Mouse (Mus musculus) spleen, postnatal 14 days (tissue): Measurements from ENCODE around the gene Slc25a27.

Source experiments
- DNase-seq, 2 experiments: peaks; one replicate each; pipeline ENCODE4 v3.0.0; 2021 to 2022; ENCODE audit warnings: low spot score in 2 of 2

Gene Slc25a27

DNA sequence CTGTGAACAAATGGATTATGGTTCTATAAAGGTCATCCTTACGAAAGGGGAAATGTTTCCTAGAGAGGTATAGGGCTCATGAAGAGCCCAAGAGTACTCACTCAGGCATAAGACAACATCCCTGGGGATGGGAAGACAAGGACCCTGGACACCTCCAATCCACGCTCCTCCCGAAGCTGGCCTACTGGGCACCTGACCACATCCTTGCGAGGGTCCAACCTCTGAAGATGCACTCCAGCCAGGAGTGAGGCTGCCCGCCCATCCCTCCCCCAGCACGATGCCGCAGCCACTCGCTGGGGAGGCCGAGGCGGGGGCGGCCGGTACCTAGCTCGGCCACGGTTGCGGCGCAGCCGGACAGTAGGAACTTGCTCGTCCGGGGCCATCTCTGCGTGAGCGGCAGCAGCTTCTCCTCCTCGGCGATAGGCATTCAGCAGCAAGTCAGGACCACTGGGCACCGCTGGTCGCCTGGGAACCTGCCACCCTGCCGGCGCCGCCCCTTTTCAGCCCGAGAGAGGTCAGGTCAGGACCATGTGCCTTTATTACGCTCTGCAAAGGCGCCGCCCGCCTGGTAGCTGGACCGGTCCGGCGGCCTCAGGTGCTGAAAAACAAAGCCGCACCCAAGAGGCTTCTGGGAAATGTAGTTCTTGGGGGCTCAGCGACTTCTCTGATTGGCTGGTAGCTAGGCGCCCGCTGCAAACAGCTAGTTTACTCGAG is at the start of gene Slc25a27:
Gene Slc25a27, minus strand, starts transcription at position 639 of the 714 bp plus-strand sequence.
- peak; percentile 46 to 63 for DNase-seq

DNA sequence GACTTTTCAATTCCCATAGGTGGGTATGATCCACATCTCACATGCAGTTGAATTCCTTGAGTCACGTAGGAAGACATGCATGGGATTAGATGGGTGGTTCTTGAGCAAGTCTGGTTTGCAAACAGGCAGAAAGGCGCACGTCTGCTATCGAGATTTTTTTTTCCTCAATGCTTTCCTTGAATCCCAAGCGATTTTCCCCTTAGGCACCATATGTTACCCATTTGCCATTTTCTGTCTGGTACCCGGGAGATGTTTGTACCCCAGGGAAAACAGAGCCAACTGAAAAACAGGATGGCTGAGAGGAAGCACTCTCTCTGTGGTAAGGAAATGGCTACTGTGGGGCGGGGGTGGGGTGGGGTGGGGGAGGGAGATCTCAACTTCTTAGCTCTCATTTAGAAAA is 49.6 kb upstream of the Slc25a27 start:
- DNase-seq = no peak

DNA sequence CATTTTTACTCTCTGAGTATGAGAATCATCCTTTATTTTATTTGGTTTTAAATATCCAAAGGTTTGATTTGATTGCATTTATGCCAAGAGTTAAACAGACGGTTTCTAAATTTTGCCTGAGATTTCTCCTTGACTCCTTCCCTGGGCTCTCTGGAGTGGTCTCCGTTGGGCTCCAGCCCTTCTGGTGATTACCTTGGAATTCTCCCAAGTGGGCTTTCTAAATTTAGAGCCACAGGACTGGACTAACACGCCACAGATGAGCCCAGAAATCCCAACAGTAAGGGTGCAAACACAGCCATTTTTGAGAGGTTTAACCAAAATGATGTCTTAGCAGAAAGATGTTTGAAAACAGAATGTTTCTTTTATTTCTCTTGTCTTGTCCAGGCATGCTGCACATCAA is 47.2 kb upstream of the Slc25a27 start:
- no peak for DNase-seq

DNA sequence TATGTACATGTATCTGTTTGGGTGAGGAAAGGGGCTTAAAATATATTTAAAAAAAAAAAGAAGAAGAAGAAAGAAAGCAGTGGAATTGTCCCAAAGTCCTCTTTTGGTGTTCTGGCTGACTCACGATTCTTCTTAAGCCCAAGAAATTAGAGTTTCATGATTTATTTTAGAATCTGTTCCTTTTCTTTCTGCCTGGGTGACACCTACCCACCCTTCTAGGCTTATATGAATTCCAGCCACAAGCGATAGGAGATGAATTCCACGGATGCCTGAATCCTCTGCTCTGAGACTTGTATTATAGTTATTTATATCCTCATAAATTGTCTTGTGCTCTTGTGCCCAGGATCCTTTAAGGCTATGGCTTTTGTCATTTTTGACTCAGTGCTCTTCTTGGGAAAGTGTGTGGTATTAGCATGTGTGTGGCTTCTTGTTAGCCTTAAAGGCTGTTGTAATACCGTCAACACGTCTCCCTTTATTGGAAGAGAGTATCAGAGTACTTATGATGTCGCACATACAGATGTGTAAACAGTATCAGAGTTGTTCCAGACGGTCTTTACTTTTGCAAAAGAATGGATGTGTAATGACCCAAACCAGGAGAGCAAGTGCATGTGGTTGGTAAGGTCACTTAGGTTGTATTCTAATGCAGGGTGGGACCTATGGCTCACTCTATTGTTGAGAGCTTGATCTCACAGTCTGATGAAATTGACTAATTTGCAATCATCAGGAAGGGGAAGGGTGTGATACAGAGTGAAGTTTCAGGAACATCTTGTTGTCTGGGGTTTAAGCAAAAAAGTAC is 44.7 kb upstream of the Slc25a27 start:
- DNase-seq = no peak

DNA sequence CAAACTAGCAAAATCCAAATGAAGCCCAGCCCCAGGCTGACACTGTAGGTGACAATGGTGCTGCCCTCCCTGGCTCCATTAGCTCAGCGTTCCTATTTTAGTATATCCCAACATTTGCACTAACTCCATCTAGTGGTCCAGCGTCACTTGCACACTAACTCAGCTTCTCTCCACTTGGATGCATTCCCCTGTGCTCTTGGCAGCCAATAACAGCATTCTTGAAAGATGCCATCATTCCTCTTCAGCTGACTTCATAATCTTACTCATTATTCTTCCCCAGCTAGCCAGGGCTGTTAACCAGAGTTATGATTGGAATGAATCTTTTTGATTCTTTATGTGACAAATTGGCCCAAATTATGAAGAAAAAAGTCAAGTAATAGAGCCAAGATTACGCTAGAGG is 40.2 kb upstream of the Slc25a27 start:
- no peak for DNase-seq

DNA sequence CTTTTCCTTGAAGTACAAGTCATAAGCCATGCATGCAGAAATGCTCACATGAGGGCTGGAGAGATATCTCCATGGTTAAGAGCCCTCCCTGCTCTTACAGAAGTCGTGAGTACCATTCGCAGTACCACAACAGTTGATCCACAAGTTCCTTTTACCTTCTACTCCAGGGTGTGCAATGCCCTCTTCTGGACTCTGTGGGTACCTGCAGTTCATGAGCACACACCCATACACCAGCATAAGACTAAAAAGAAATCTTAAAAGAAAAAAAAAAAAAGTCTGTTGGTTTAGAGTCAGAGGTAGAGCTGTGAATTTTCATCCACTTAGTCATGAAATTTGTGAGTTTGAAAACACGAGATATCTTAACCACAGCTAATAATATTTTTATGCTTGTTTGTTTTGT is 39.7 kb upstream of the Slc25a27 start:
- DNase-seq = no peak

DNA sequence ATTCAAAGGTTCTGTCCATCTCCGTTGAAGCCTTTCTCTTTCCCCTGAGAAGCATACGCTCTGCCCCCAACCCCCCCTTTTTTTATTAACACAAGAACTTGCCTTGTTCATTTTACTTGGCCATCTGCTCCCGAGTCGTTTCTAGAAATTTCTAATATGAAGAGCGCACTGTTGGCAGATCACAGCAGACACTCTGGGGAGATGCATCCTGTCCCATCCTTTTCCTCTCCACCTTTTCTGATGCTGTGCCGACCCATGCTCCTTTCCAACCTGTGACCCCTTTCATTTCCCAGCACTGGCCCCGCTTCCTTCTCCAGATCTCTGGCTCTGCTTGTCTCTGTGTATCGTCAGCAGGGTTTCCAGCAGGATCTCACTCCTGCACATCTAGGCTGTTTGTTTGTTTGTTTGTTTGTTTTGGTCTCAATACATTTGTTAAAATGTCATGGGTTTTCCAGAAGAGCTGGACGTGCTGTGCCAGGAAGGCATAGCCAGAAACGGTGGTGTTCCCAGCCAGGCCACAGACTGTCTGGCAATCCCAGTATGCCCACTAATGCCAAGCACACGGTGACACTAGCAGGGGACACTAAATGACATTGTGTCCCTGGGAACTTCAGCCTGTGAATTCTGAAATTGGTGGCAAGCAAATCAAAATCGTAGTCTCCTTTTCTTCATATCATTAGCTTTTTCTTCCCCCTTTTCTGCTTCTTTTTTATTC is 37.4 kb upstream of the Slc25a27 start:
- DNase-seq = no peak

DNA sequence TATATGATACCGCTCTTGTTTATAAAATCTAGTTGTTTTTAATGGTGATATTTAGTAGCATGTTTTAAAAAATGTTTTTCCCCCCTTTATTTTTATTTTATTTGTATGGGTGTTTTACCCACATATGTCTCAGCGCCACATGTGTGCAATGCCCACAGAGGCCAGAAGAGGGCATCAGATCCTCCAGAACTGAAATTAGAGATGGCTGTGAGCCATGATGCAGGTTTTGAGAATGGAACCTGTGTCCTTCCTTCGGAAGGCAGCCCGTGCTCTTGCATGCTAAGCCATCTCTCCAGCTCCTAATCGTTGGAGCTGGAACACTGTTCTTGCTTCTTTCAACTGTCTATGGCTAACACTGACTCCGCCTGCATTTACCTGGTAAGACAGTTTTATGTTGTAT is 34.0 kb upstream of the Slc25a27 start:
- peak in 1 of 2 experiments; percentile 29 for DNase-seq

DNA sequence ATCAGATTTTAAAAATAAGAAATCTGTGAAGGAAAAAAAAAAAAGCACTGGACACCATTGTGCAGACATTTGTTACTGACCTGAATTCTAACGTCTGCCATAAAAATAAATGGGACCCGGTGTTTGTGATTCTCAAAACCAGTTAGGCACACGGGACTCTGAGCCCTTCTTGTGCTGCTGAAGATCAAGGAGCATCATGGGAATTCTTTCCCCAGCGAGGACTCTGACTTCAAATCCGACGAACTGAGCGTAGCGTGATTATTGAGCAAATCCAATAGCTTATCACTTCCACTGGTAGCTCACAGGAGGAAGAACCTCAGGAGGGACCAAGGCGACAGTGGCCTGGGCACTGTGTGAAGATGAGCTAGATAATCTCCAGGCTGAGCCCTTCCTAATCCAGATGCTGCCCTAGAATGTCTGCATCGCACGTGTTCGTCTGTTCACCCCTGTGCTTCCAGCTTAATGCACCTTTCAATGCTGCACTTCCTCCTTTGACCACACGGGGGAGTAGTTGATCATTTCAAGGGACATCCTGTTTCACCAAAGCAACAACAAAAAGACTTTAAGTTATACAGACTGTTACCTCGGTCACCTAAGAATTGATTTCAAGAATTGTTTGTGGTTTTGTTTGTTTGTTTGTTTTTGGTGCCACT is 32.1 kb upstream of the Slc25a27 start:
- peak; percentile 32 to 61 for DNase-seq

DNA sequence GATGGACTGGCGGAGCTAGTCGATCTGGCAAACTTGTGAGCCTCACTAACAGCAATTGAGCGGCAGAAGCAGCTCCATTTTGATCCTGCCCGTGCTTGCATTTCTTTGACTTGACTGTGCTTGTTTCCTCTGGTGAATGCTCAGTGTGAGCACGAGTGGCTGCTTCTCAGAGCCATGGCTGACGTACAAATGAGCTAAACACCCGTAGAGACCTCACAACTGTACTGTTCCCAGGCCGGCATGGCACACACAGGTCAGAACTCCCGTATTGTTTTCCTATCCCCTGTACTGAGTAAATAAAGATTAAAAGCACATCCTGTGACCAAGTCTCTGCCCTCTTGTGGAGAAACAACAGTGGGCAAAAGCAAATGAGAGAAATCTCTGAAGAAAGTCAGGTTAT is 22.6 kb upstream of the Slc25a27 start:
- no peak for DNase-seq

DNA sequence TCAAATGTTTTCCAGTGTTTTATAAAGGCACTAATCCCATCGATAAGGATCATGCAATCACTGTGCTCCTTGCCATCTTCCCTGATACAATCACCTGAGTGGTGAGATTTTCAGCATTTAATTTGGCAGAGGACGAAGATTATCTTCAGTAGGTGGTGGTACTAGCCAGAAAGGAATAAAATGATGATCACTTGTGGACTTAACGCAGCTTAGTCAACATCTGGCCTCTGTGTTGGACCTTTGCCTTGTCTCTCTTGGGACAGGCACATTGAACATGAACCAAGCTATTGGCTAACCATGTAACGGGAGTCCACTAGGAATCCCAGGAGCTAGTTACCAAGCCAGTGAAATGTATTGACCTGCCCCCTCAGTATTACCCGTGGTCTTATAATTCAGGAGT is 17.6 kb upstream of the Slc25a27 start:
- DNase-seq = no peak

DNA sequence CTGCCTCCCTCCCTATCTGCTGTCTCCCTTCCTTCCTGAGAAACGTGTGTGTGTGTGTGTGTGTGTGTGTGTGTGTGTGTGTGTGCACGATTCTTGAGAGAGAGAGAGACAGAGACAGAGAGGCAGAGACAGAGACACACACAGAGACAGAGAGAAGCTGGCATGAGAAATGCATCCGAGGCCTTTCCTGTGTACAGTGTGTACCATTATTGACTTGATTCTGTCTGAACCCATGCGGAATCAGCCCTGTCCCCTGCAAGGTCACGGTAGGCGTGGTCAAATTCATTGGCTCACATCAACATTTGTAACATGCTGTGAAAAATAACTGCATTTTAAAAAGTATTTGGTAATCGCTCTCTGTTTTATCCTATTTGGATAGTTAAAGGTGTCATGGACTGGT is 17.1 kb upstream of the Slc25a27 start:
- DNase-seq = no peak

DNA sequence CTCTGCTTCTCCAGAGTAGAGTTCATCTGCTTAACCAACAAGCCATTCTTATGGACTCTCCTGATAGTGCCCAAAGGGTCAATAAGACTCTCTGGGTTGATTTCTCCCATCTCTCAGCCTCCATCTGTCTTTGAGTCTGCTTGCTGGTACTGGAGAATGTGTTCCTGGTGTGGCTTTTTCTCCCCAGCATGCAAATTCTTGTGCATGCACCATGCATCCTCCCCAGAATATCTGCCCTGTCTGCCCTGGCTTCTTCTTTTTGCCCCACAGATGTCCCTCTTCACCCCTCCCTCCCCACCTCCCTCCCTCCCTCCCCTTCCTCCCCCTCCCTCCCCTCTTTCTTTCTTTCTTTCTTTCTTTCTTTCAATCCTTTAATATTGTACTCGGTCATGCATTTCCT is 10.3 kb upstream of the Slc25a27 start:
- no peak for DNase-seq

DNA sequence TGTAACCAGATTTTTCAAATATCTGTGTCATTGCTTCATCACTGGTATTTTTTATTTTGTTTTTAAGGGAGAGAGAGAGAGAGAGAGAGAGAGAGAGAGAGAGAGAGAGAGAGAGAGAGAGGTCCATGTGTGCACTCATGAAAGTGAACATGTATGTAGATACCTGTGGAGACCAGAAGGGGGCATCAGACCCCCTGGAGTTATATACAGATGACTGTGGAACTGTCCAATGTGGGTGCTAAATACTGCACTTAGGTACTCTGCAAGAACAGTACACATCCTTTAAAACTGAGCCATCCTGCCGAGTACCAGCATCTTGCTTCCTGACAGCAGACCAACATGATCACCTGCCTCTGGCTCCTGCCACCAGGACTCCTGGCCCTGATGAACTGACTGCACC is 9.2 kb upstream of the Slc25a27 start:
- DNase-seq = no peak

DNA sequence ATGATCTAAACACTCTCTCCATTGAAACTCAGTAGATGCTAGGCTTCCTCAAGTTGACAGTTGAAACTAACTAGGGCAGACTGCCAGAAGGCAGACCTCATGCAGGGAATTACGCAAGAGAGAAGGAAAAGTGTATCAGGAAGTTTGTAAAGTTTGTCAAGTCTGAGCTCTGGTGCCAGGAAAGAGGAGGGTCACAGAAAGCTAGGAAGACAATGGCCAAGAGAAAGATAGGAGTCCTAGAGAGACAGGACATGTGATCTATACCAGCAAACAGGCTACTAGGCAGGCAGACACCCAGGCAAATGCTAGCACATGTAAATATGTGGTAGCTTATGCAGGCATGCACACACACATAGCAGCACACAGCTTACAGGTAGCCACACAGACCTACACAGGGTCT is 8.2 kb upstream of the Slc25a27 start:
- no peak for DNase-seq

DNA sequence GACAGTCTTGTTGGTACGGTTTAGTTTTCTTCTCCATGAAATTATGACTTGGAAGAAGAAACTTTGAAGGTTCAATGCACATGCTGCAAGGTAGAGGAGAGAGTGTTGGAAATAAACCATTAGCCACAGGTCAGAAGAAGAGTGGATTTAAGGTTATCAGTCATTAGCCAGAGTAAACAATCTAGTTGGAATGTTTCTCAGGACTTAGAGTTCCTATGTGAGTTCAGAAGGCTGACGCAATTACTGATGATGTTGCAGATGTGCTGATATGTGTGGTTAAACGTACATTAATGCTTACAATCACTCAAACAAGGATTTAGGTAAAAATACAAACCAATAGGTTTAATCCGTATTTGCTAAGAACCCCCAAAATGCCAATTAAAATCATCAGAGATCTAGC is 4.9 kb upstream of the Slc25a27 start:
- no peak for DNase-seq

DNA sequence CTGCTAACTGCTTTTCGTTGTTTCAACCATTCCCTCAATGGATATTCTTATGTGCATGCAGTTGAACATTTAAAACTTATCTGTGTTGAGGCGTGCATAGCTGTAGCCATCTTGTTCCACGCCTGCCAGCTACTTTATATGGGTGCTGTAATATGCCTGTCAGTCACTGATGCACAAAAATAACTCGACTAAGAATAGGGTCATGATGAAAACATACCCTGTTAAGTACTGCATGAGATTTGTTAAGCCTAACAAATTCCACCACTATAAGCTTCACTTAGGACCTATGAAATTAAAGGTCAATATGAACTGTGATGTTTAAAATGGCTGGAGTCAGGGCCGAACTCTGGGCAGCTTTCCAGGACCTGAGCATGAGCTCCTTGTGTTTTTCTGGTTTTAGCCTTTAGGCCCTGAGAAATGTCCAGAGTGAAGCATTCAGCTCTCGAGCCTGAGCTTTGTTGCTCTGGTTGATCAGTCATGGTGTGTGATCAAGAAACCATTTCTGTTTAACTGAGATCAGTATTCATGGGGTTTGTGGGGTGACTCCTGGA is 2.2 kb upstream of the Slc25a27 start:
- no peak for DNase-seq

DNA sequence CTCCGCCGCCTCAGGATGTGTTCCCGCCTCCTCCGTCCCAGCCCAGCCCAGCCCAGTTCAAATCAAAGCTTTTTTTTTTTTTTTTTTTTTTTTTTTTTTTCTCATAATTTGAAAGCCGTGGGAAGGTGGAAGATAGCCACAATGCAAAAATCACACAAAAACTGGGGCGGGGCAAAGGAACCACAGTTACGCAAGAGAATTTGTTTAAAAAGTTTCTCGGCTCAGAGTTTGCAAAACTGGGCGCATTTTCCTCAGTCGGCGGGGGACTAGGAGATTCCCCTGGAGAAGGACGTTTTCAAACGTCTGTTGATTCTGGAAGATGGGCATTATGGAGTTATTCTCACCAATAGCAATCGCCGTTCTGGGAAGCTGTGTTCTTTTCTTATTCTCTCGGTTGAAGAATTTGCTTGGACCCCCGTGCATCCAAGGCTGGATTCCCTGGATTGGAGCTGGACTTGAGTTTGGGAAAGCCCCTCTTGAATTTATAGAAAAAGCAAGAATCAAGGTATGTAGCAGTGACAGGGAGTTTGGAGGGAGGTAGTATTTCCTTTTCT is 353 bp upstream of the Slc25a27 start, which contains the start of gene Cyp39a1:
Gene Cyp39a1, plus strand, starts transcription at position 136 of the 554 bp plus-strand sequence.
- no peak for DNase-seq

DNA sequence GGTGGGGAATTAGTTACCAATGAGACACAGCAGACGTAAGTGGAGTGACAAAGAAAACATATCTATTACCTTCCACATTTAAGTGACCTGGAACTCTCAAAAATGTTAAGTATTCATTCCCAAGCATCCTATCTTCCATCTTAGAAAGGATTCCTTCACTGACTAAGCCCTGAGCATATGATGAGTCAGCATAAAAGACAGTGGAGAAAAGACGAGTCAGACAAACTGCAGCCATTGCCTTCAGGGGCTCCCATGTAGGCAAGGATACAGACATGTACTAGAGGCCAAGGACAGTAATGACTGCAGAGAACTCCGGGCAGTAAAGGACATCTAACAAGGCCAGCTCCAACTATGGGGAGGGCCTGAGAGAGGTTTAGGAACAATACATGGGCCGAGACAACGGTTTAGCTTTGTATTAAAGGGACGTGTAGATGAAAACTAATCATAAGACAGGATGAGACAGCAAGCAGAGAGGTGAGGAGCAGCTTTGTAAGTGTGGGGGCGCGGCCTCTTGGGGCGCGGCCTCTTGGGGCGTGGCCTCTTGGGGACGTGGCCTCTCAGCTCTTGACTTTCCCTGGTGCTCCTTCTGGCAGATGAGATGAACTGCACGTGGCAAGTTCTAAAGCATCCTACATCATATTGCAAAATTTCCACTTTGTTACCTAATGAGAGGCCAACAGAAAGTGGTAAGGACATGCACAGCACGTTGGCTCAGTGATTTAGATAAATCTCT is 15.5 kb downstream of the Slc25a27 start:
- no peak for DNase-seq

DNA sequence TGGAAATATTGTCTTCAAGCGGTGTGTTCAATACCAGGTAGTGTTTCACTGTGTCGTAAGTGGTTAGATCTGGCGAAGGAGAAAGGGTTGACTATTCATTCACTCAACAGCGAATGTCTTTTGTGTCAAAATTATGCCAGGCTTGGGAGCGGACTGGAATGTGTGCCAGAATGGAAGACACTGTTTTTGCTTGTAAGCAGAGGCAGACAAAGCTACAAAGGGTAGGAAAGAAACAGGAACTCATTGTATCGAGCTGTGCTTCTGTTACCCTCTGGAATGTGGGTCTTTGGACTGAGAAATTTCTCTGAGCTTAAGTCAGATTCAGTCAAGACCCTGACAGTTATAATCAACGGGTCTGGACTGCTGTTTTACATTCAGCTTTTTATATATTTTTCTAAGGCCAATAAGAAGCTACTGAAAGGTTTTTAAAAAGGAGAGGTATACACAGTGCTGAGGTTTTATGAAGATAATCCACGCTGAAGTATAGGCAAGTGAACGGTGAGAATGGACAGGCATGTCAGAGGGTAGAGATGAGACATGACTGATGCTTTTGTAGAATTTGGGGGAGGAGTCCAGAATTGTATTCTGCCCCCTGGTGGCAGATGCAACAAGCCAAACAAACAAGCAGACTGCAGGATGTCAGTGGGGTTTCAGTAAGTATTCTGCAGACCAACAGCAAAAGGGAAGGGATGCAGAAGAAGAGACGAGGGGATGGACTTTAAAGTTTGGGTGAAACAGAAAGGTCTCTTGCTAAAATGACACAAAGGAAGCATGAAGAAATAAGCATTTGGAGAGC is 17.2 kb downstream of the Slc25a27 start:
- no peak for DNase-seq
